Mouse (Mus musculus): Measurements from ENCODE around the gene Tmcc1.

Tmcc1 gene

GRCm38 (mm10) chr6:115973139-115973875, 220.0 kb downstream of the Tmcc1 start:
- DNase-seq (ENCODE audit: low read depth, low spot score): no peak

- DNase-seq (ENCODE audit: low read depth, low spot score): no peak
Measured at GRCm38 (mm10) chr6:115972083-115972764, 221.1 kb downstream of the Tmcc1 start.

GRCm38 (mm10) chr6:115971273-115972060, 221.8 kb downstream of the Tmcc1 start:
- DNase-seq (ENCODE audit: low read depth, low spot score): no peak

GRCm38 (mm10) chr6:115969952-115970351, 223.3 kb downstream of the Tmcc1 start:
- peak; percentile 56 for DNase-seq (ENCODE audit: low read depth, low spot score)

- DNase-seq (ENCODE audit: low read depth, low spot score): no peak
Measured at GRCm38 (mm10) chr6:115969103-115969502, 224.2 kb downstream of the Tmcc1 start.

- no peak for DNase-seq (ENCODE audit: low read depth, low spot score)
Measured at GRCm38 (mm10) chr6:115968700-115969099, 224.6 kb downstream of the Tmcc1 start.
